In the genomic region with DNA sequence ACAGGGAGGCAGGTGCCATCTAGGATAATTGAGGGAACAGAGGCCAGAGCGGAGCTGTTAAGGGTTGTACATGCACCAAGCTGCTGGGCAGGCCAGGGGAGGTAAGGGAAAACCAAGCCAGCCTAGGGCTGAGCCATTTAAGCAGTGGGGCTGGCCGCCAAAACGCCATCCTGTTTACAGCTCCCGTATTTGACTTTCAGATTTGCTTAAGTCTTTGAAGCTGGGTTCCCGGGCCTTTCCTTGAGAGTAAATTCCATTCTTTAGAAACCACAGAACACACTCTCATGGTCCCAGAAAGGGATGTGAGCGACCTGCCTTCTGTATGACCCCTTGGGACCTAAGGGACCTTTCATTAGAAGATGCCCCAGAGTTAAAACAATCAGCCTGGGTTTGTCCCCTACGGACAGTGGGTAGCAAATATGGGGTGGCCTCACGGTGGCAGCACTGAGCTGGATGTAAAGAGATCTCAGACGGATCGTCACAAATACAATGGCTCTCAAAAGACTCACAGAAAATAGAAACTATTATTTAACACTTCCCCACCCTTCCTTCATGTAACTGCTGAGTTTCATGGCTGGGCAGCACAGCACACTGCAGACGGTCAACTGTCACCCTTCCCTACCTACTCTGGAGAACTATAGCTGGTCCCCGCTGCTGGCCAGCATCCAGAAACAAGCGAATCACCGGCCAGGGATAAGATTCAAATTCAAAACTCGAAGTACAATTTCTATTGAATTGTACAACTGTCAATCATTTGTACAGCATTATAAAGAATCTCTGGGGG, we compare ENCODE assay signal across 8 mouse cellular contexts. TPM values are rescaled to one million over a fixed set of nuclear protein-coding genes. Genes with fewer than 3 reads are reported as not detected.
DNase-seq lines count a peak whose midpoint lies in the region; ATAC-seq and TF ChIP-seq lines count a peak whose summit lies in the region.

No protein-coding gene starts in this region.

- peaks cover 8% of the 10 kb centered on the region for H3K4me1 ChIP-seq in embryonic facial prominence, embryonic 13.5 days
- peaks cover 6% of the 10 kb centered on the region; the same call in 1 of the 2 replicates for H3K4me1 ChIP-seq in heart, embryonic 13.5 days
- 0 out of 2 replicates have a peak, but pooled peaks cover 4% of the 10 kb centered on the region for H3K4me1 ChIP-seq in liver, postnatal 0 days (ENCODE audit: insufficient read depth)
- H3K4me1 ChIP-seq in thymus, adult 2 months (replicated peaks; ENCODE audit: control insufficient read depth, insufficient read depth, low read length): peaks cover 2% of the 10 kb centered on the region; the same call in 1 of the 2 replicates

- H3K9me3 ChIP-seq in embryonic facial prominence, embryonic 13.5 days: no peaks in the 10 kb centered on the region
- no peaks in the 10 kb centered on the region for H3K9me3 ChIP-seq in heart, embryonic 13.5 days
- no peaks in the 10 kb centered on the region for H3K9me3 ChIP-seq in liver, postnatal 0 days (ENCODE audit: low read length)

- no peak for TF ChIP-seq POLR2A in thymus, adult 2 months (IDR thresholded peaks at IDR 0.05; ENCODE audit: control insufficient read depth, extremely low read depth, insufficient read depth, low read length, poor library complexity)

- DNase-seq in CD4-positive, CD25-positive, alpha-beta regulatory T cell, adult 2 months (ENCODE audit: low read depth, low spot score): peak; percentile 66
- peak; percentile 32 to 45 for DNase-seq in adrenal gland, postnatal 4 days (ENCODE audit: low spot score in 2 of 2)
- peak; percentile 81 for DNase-seq in kidney, postnatal 14 days
- DNase-seq in liver, postnatal 0 days: peak; percentile 69
- peak; percentile 9 for DNase-seq in ovary, adult 18-20 months (ENCODE audit: low spot score)
- DNase-seq in thymus, adult 2 months: peak; percentile 74

- ATAC-seq in embryonic facial prominence, embryonic 13.5 days (ENCODE audit: insufficient number of reproducible peaks, insufficient read depth, low FRiP score, low TSS enrichment, low read depth): 0 out of 2 replicates have a peak, but pooled peaks have one; percentile 52
- no peak for ATAC-seq in heart, embryonic 13.5 days (ENCODE audit: extremely low read depth, insufficient number of reproducible peaks, low FRiP score, low TSS enrichment)
- no peak for ATAC-seq in liver, postnatal 0 days

- no peak for TF ChIP-seq EP300 in liver, postnatal 0 days (IDR thresholded peaks at IDR 0.05; ENCODE audit: low read depth)

- TF ChIP-seq CTCF in liver, postnatal 0 days (IDR thresholded peaks at IDR 0.05; ENCODE audit: low read depth): peak; percentile 66
- TF ChIP-seq CTCF in thymus, adult 2 months (IDR thresholded peaks at IDR 0.05; ENCODE audit: borderline replicate concordance, control insufficient read depth, extremely low read depth, insufficient read depth, low read length, poor library complexity): no peak

- no peak overlapping the region for H3K27ac ChIP-seq in embryonic facial prominence, embryonic 13.5 days
- no peak overlapping the region for H3K27ac ChIP-seq in heart, embryonic 13.5 days (replicated peaks)
- H3K27ac ChIP-seq in liver, postnatal 0 days (ENCODE audit: low read depth): no peak overlapping the region
- H3K27ac ChIP-seq in thymus, adult 2 months (ENCODE audit: control insufficient read depth, insufficient read depth, low read length): no peak overlapping the region

- no peak overlapping the region for H3K9ac ChIP-seq in embryonic facial prominence, embryonic 13.5 days
- no peak overlapping the region for H3K9ac ChIP-seq in heart, embryonic 13.5 days
- no peak overlapping the region for H3K9ac ChIP-seq in liver, postnatal 0 days (replicated peaks)

- H3K4me2 ChIP-seq in embryonic facial prominence, embryonic 13.5 days: peak overlapping the region; percentile 65
- H3K4me2 ChIP-seq in heart, embryonic 13.5 days: peak overlapping the region; percentile 27; the same call in 1 of the 2 replicates
- 0 out of 2 replicates have a peak overlapping the region, but pooled peaks have one; percentile 18 for H3K4me2 ChIP-seq in liver, postnatal 0 days (ENCODE audit: low read depth, low read length)

- H3K27me3 ChIP-seq in embryonic facial prominence, embryonic 13.5 days: peaks cover 10% of the 10 kb centered on the region
- H3K27me3 ChIP-seq in heart, embryonic 13.5 days (replicated peaks): peaks cover 31% of the 10 kb centered on the region
- H3K27me3 ChIP-seq in liver, postnatal 0 days (ENCODE audit: insufficient read depth, low read length): 0 out of 2 replicates have a peak, but pooled peaks cover 6% of the 10 kb centered on the region
- H3K27me3 ChIP-seq in thymus, adult 2 months (ENCODE audit: control insufficient read depth, insufficient read depth, low read length): no peaks in the 10 kb centered on the region

- peak overlapping the region; percentile 16 for H3K4me3 ChIP-seq in embryonic facial prominence, embryonic 13.5 days
- no peak overlapping the region for H3K4me3 ChIP-seq in heart, embryonic 13.5 days
- no peak overlapping the region for H3K4me3 ChIP-seq in liver, postnatal 0 days (ENCODE audit: low read depth, low read length)
- H3K4me3 ChIP-seq in thymus, adult 2 months (ENCODE audit: control insufficient read depth, insufficient read depth, low read length): no peak overlapping the region

- 36% methylated on average over 15 of the region's 15 CpGs for WGBS in embryonic facial prominence, embryonic 13.5 days
- WGBS in heart, embryonic 13.5 days: 42% methylated on average over 15 of the region's 15 CpGs
- 33% methylated on average over 15 of the region's 15 CpGs for WGBS in liver, postnatal 0 days (ENCODE audit: insufficient replicate concordance)
- WGBS in thymus, adult 2 months: 43% methylated on average over 15 of the region's 15 CpGs

- no peaks in the 10 kb centered on the region for H3K36me3 ChIP-seq in embryonic facial prominence, embryonic 13.5 days
- no peaks in the 10 kb centered on the region for H3K36me3 ChIP-seq in heart, embryonic 13.5 days
- H3K36me3 ChIP-seq in liver, postnatal 0 days (replicated peaks; ENCODE audit: insufficient read depth, low read length): no peaks in the 10 kb centered on the region
- no peaks in the 10 kb centered on the region for H3K36me3 ChIP-seq in thymus, adult 2 months (ENCODE audit: control insufficient read depth, insufficient read depth, low read length)

RNA-seq across cellular contexts. Expression of a gene that starts 2.0 kb away (rescaled TPM):
- under 1 TPM; 0.28 TPM for total RNA-seq in adrenal gland, postnatal 4 days (2021)
- polyA plus RNA-seq in embryonic facial prominence, embryonic 13.5 days (2015; fragmentation: Nextera tagmentation; extraction: Ambion mirVana): 3.3 TPM in 2 replicates
- polyA plus RNA-seq in heart, embryonic 13.5 days (2015; fragmentation: Nextera tagmentation; extraction: Ambion mirVana): 0.06 and 0.07 TPM in 2 replicates
- polyA plus RNA-seq in liver, postnatal 0 days (2015; fragmentation: Nextera tagmentation; extraction: Ambion mirVana): 0.04 TPM in 1 of 2 replicates, not detected in the other
- 1.2 and 2.2 TPM in 2 replicates for polyA plus RNA-seq in thymus, adult 2 months (2012; rRNA removed)

RNA-seq across cellular contexts. Expression of a gene that starts 44.5 kb away (rescaled TPM):
- total RNA-seq in adrenal gland, postnatal 4 days (2021): not detected
- not detected in 2 replicates for polyA plus RNA-seq in embryonic facial prominence, embryonic 13.5 days (2015; fragmentation: Nextera tagmentation; extraction: Ambion mirVana)
- not detected in 2 replicates for polyA plus RNA-seq in heart, embryonic 13.5 days (2015; fragmentation: Nextera tagmentation; extraction: Ambion mirVana)
- not detected in 2 replicates for polyA plus RNA-seq in liver, postnatal 0 days (2015; fragmentation: Nextera tagmentation; extraction: Ambion mirVana)
- not detected in 2 replicates for polyA plus RNA-seq in thymus, adult 2 months (2012; rRNA removed)

Comparison
In these comparisons a context has a peak if more than half of its experiments do, and no peak if none do; other contexts are left out.
1. DNase-seq: peak in every context shown above with its lines; median percentile 81 in kidney, postnatal 14 days; 74 in thymus, adult 2 months; 69 in liver, postnatal 0 days; 66 in CD4-positive, CD25-positive, alpha-beta regulatory T cell, adult 2 months; 38 in adrenal gland, postnatal 4 days; 9 in ovary, adult 18-20 months.